Mouse (Mus musculus) liver, embryonic 14.5 days (tissue): Measurements from ENCODE around the gene Faap20. TPM values are rescaled to one million over a fixed set of nuclear protein-coding genes. Genes with fewer than 3 reads are reported as not detected.

ENCODE experiments used
- ATAC-seq: fragments of 200-750 bp; cut with Nextera tagmentation; 2 replicates; pipeline ENCODE4 v1.8.0; 2017; ENCODE audit warnings: moderate number of reproducible peaks, mild to moderate bottlenecking, moderate library complexity; ENCODE audit not compliant: insufficient read depth
- DNase-seq, 3 experiments: peaks; one replicate each; pipeline ENCODE4 v3.0.0-alpha.2; 2012 to 2013; ENCODE audit warnings: low read depth in 3 of 3, low spot score in 3 of 3
- H3K27ac ChIP-seq: fragments of 300-500 bp; sonication (generic); 2 replicates; pipeline ENCODE4 v1.5.1; 2014; ENCODE audit warnings: moderate library complexity, mild to moderate bottlenecking, control low read depth, inconsistent platforms
- H3K27me3 ChIP-seq: fragments of 300-500 bp; sonication (generic); 2 replicates; pipeline ENCODE4 v1.6.1; 2014; ENCODE audit warnings: mild to moderate bottlenecking, low read length, moderate library complexity; ENCODE audit not compliant: control insufficient read depth, insufficient read depth
- H3K36me3 ChIP-seq: fragments of 300-500 bp; sonication (generic); replicated peaks from 2 replicates; pipeline ENCODE4 v1.6.1; 2014; ENCODE audit warnings: low read depth; ENCODE audit not compliant: control insufficient read depth, insufficient read depth
- H3K4me1 ChIP-seq, 2 experiments: fragments of 200-500 bp in 1 of 2; fragments of 300-500 bp in 1 of 2; sonication (generic) in 1 of 2; replicated peaks; 2 replicates each; pipeline ENCODE4 v1.6.1; 2012 to 2014; ENCODE audit warnings: antibody characterized with exemption in 1 of 2, inconsistent platforms in 1 of 2, low read length in 1 of 2; ENCODE audit not compliant: control insufficient read depth in 2 of 2, insufficient read depth in 2 of 2
- H3K4me2 ChIP-seq: fragments of 300-500 bp; sonication (generic); 2 replicates; pipeline ENCODE4 v1.6.1; 2014; ENCODE audit warnings: low read depth, mild to moderate bottlenecking, control low read depth, moderate library complexity
- H3K4me3 ChIP-seq, 2 experiments: fragments of 200-500 bp in 1 of 2; fragments of 300-500 bp in 1 of 2; sonication (generic) in 1 of 2; 2 replicates each; pipeline ENCODE4 v1.5.1; 2012 to 2014; ENCODE audit warnings: low read depth in 2 of 2, low read length in 2 of 2, mild to moderate bottlenecking in 2 of 2, control low read depth in 1 of 2, inconsistent platforms in 1 of 2, moderate library complexity in 1 of 2; ENCODE audit not compliant: insufficient read depth in 1 of 2
- H3K9ac ChIP-seq: fragments of 300-500 bp; sonication (generic); replicated peaks from 2 replicates; pipeline ENCODE4 v1.6.1; 2014; ENCODE audit warnings: mild to moderate bottlenecking, control low read depth, moderate library complexity
- H3K9me3 ChIP-seq: fragments of 300-500 bp; sonication (generic); 2 replicates; pipeline ENCODE4 v1.6.1; 2016; ENCODE audit warnings: low read length, mixed read lengths; ENCODE audit not compliant: control insufficient read depth
- CTCF ChIP-seq: IDR thresholded peaks from 2 replicates; pipeline ENCODE4 v1.5.1; 2016; ENCODE audit warnings: antibody characterized with exemption, low read depth, control low read depth
- EP300 ChIP-seq: IDR thresholded peaks from 2 replicates; pipeline ENCODE4 v1.6.1; 2016; ENCODE audit warnings: antibody characterized with exemption, low read depth
- WGBS: fragments of 180-500 bp; shearing (Covaris S2); extraction: QIAGEN DNeasy Blood & Tissue Kit; methylation state at CpG from one replicate; pipeline ENCODE4 v1.1.7; 2014; ENCODE audit not compliant: insufficient replicate concordance; 5-methylcytosine and 5-hydroxymethylcytosine counted together
- polyA plus RNA-seq, 2 experiments: library from polyadenylated mRNA; depleted of rRNA in 1 of 2; stranded (reverse) in 1 of 2; unstranded in 1 of 2; fragments of >200 nt; fragmentation: Nextera tagmentation in 1 of 2; extraction: Ambion mirVana in 1 of 2; gene quantifications; 2 replicates each; pipeline versions ENCODE4 v1.2.1 to v1.2.3; 2012 to 2014

Gene Faap20
- polyA plus RNA-seq (2012; rRNA removed) (12.2 and 12.8 TPM in 2 replicates), polyA plus RNA-seq (2014; fragmentation: Nextera tagmentation; extraction: Ambion mirVana) (14.8 and 20.5 TPM in 2 replicates)

GRCm38 (mm10) chr4:155249648-155250351 lies at the start of gene Faap20:
Faap20 (plus strand) TSS chr4:155249802.
- TF ChIP-seq EP300 (peak; percentile 10; the same call in 1 of the 2 replicates), CTCF (no peak)
- Histone ChIP-seq H3K27ac (peak within 1 kb of the TSS; percentile 56), H3K36me3 (no peaks in the 10 kb centered on the region), H3K4me2 (peak within 1 kb of the TSS; percentile 91), H3K4me1 (peaks cover 0 to 10% of the 10 kb centered on the region in 2 experiments; a peak in 1 of 4 replicates), H3K9ac (peak within 1 kb of the TSS; percentile 58), H3K27me3 (no peaks in the 10 kb centered on the region), H3K4me3 (peak within 1 kb of the TSS; percentile 64 to 75), H3K9me3 (no peaks in the 10 kb centered on the region)
- 0% methylated on average over 54 of the region's 58 CpGs for WGBS
- ATAC-seq (peak; percentile 82), DNase-seq (peak; percentile 45 to 55 (median 48))

- no peak overlapping the region for H3K4me2 ChIP-seq
- no peak overlapping the region for H3K9ac ChIP-seq
- H3K9me3 ChIP-seq = no peaks in the 10 kb centered on the region
- H3K4me1 ChIP-seq = peaks cover 7 to 41% of the 10 kb centered on the region in 2 experiments; a peak in 3 of 4 replicates
- no peak for TF ChIP-seq CTCF
- TF ChIP-seq EP300 = no peak
- DNase-seq (no peak), ATAC-seq (no peak)
- WGBS = 28% methylated on average over 3 of the region's 3 CpGs
- H3K4me3 ChIP-seq = no peak overlapping the region
- no peak overlapping the region for H3K27ac ChIP-seq
- H3K27me3 ChIP-seq = no peaks in the 10 kb centered on the region
- no peaks in the 10 kb centered on the region for H3K36me3 ChIP-seq
Measured at GRCm38 (mm10) chr4:155200861-155201390, 48.7 kb upstream of the Faap20 start.

GRCm38 (mm10) chr4:155201764-155202163 lies 47.8 kb upstream of the Faap20 start:
- no peak for DNase-seq
- no peak for ATAC-seq
- no peaks in the 10 kb centered on the region for H3K9me3 ChIP-seq
- no peaks in the 10 kb centered on the region for H3K27me3 ChIP-seq
- H3K4me1 ChIP-seq = peaks cover 7 to 47% of the 10 kb centered on the region in 2 experiments; a peak in 3 of 4 replicates
- H3K27ac ChIP-seq = no peak overlapping the region
- H3K4me2 ChIP-seq = no peak overlapping the region
- H3K4me3 ChIP-seq = no peak overlapping the region
- no peak overlapping the region for H3K9ac ChIP-seq
- WGBS = 70% methylated on average over 7 of the region's 7 CpGs
- no peaks in the 10 kb centered on the region for H3K36me3 ChIP-seq
- TF ChIP-seq CTCF = no peak
- no peak for TF ChIP-seq EP300

- peaks cover 3 to 51% of the 10 kb centered on the region in 2 experiments; a peak in 3 of 4 replicates for H3K4me1 ChIP-seq
Measured at GRCm38 (mm10) chr4:155205919-155206318, 43.7 kb upstream of the Faap20 start.

GRCm38 (mm10) chr4:155206498-155206897 lies 43.1 kb upstream of the Faap20 start:
- WGBS = 60% methylated on average over 6 of the region's 8 CpGs
- no peak overlapping the region for H3K4me2 ChIP-seq
- TF ChIP-seq EP300 = no peak
- TF ChIP-seq CTCF = no peak
- no peak overlapping the region for H3K27ac ChIP-seq
- DNase-seq = no peak
- H3K4me3 ChIP-seq = no peak overlapping the region
- peaks cover 0 to 45% of the 10 kb centered on the region in 2 experiments; a peak in 2 of 4 replicates for H3K4me1 ChIP-seq
- no peaks in the 10 kb centered on the region for H3K36me3 ChIP-seq
- H3K9me3 ChIP-seq = no peaks in the 10 kb centered on the region
- ATAC-seq = no peak
- no peaks in the 10 kb centered on the region for H3K27me3 ChIP-seq
- H3K9ac ChIP-seq = no peak overlapping the region

More at GRCm38 (mm10) chr4:155205919-155206318, 43.7 kb upstream of the Faap20 start:
- ATAC-seq (peak; percentile 29; the same call in 1 of the 2 replicates), DNase-seq (no peak)
- TF ChIP-seq EP300 (no peak), CTCF (no peak)
- no peak overlapping the region for H3K4me3 ChIP-seq
- WGBS = 49% methylated on average over 6 of the region's 6 CpGs
- no peak overlapping the region for H3K4me2 ChIP-seq
- H3K9ac ChIP-seq = no peak overlapping the region
- no peaks in the 10 kb centered on the region for H3K36me3 ChIP-seq
- H3K27ac ChIP-seq = no peak overlapping the region
- H3K9me3 ChIP-seq = no peaks in the 10 kb centered on the region
- no peaks in the 10 kb centered on the region for H3K27me3 ChIP-seq
